Mouse (Mus musculus): ENCODE data around the gene Gas8.

DNA sequence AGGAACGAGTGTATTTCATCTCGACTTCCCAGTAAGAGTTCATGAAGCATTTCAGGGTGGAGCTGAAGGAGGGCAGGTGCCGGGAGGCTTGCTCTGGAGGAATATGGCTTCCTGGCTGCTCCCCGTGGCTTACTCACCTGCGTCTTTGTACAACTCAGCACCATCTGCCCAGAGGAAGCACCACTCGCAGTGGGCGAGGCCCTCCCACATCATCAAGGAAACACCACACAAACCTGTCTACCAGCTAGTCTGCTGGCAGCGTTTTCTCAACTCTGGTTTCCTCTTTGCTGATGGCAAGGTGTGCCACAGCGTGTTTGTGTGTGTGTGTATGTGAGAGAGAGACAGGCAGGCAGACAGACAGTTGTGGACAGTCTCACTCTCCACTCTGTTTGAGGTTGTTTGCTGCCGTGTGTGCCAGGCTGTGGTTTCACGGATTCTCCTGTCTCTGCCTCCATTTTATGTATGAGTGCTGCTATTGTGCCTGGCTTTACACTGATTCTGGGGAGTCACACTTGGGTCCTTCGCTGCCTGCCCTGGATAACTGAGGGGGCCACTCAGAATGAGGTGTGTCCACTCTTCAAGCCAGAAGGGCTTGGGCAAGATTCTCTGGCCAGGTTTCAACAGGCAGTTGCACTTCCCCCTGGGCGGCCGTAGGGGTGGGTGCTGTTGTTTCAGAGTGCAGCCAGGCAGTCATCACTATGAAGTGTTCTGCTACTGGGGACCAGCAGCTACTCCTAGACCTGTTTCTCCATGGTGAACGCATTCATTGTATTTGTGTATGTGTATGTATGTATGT is 27.2 kb upstream of the Gas8 start:
- no peak for TF ChIP-seq CTCF (IDR thresholded peaks at IDR 0.05; ENCODE audit: extremely low read depth, insufficient read depth, low read length)
- no peak for TF ChIP-seq POLR2A (IDR thresholded peaks at IDR 0.05; ENCODE audit: extremely low read depth, insufficient read depth, low read length)

Data from cortical plate, adult 2 months (tissue).